Comparison of ENCODE assay signal across 15 mouse cellular contexts in genomic region chr3:101917665-101918064, GRCm38 (mm10). TPM values are rescaled to one million over a fixed set of nuclear protein-coding genes. Genes with fewer than 3 reads are reported as not detected.
DNase-seq lines count a peak whose midpoint lies in the region; ATAC-seq and TF ChIP-seq lines count a peak whose summit lies in the region.
"Had no signal": no experiment of that assay in that cellular context is flagged by ENCODE, and none has a peak within 500 bp of the region (broad histone marks: within the 10 kb centered on the region; RNA-seq: fewer than 3 reads in every experiment).

No protein-coding gene starts in this region.

- H3K4me3 ChIP-seq in layer of hippocampus, adult 2 months, result no peak overlapping the region
- H3K4me3 ChIP-seq in midbrain, embryonic 14.5 days (replicated peaks; ENCODE audit: low read depth, low read length), result no peak overlapping the region
- H3K4me3 ChIP-seq: heart, embryonic 10.5 days; liver, embryonic 13.5 days had no signal

- peak; percentile 35 for ATAC-seq in Patski
- no peak for ATAC-seq in midbrain, embryonic 14.5 days (ENCODE audit: low FRiP score, low TSS enrichment)
- ATAC-seq: forebrain, embryonic 16.5 days had no signal

- H3K4me1 ChIP-seq in midbrain, embryonic 14.5 days (ENCODE audit: control insufficient read depth, insufficient read depth, low read length), result peaks cover 8% of the 10 kb centered on the region
- H3K4me1 ChIP-seq: liver, embryonic 13.5 days had no signal

- no peak for DNase-seq in layer of hippocampus, adult 2 months (ENCODE audit: low spot score in 2 of 2)
- no peak for DNase-seq in layer of hippocampus, adult 9-10 months (ENCODE audit: low spot score)
- peak; percentile 30 for DNase-seq in CD4-positive helper T cell, adult 2 months (ENCODE audit: low read depth, low spot score)
- no peak for DNase-seq in Patski (ENCODE audit: low read depth, low spot score)
- peak; percentile 44 for DNase-seq in midbrain, embryonic 14.5 days
- DNase-seq in gastrocnemius, postnatal 4 days (ENCODE audit: low spot score in 2 of 2), result no peak
- DNase-seq in heart, postnatal 4 days, result no peak
- DNase-seq: adrenal gland, postnatal 25 days; gastrocnemius, postnatal 10 days; layer of hippocampus, adult 9-11 months; left cerebral cortex, postnatal 4 days; liver, embryonic 13.5 days; lung, postnatal 10 days had no signal

- peak overlapping the region; percentile 0; the same call in 1 of the 2 replicates for H3K27ac ChIP-seq in layer of hippocampus, adult 2 months
- peak overlapping the region; percentile 14; the same call in 1 of the 2 replicates for H3K27ac ChIP-seq in midbrain, embryonic 14.5 days (replicated peaks; ENCODE audit: low read depth, low read length)
- H3K27ac ChIP-seq: heart, embryonic 10.5 days; liver, embryonic 13.5 days had no signal

- no peaks in the 10 kb centered on the region for H3K27me3 ChIP-seq in Patski
- no peaks in the 10 kb centered on the region for H3K27me3 ChIP-seq in midbrain, embryonic 14.5 days (ENCODE audit: control insufficient read depth, insufficient read depth, low read length)
- H3K27me3 ChIP-seq: liver, embryonic 13.5 days had no signal

- TF ChIP-seq CTCF in layer of hippocampus, adult 2 months (conservative IDR thresholded peaks at IDR 0.05), result no peak
- no peak for TF ChIP-seq CTCF in Patski (IDR thresholded peaks at IDR 0.05)

- CTCF ChIA-PET in Patski (lab: Charles Lee), result interaction anchor here (1.1 kb wide), 1 partner anchor 14 kb away, joined by 5 read pairs; no protein-coding TSS in a partner anchor

- H3K4me2 ChIP-seq in midbrain, embryonic 14.5 days (ENCODE audit: low read length), result no peak overlapping the region
- H3K4me2 ChIP-seq: liver, embryonic 13.5 days had no signal

- POLR2A ChIA-PET in Patski (lab: Charles Lee), result no interaction called here

- peaks cover 16% of the 10 kb centered on the region for H3K36me3 ChIP-seq in midbrain, embryonic 14.5 days (ENCODE audit: control insufficient read depth, insufficient read depth, low read length)
- H3K36me3 ChIP-seq: liver, embryonic 13.5 days had no signal

- in situ Hi-C loops in Patski (cut with MboI; ENCODE audit: low pct_unique_long_range_greater_than_20kb), result no loop called here

- WGBS in midbrain, embryonic 14.5 days, result 33% methylated on average over 3 of the region's 3 CpGs

- H3K9me3 ChIP-seq in midbrain, embryonic 14.5 days (ENCODE audit: control insufficient read depth, low read length), result no peaks in the 10 kb centered on the region
- H3K9me3 ChIP-seq: heart, embryonic 10.5 days; liver, embryonic 13.5 days had no signal

- H3K9ac ChIP-seq in midbrain, embryonic 14.5 days (replicated peaks; ENCODE audit: low read length), result no peak overlapping the region
- H3K9ac ChIP-seq: liver, embryonic 13.5 days had no signal

RNA-seq across cellular contexts. Expression of gene Slc22a15, which starts 6.6 kb away (rescaled TPM):
- 10 to 100 TPM in 1 of 2 experiments, 1 to 10 TPM in 1; 9.6 to 11.5 TPM for total RNA-seq in layer of hippocampus, adult 2 months (2021)
- 21.9 TPM for polyA plus RNA-seq in Patski (2021)
- 7.9 and 8.8 TPM in 2 replicates for polyA plus RNA-seq in midbrain, embryonic 14.5 days (2014; fragmentation: Nextera tagmentation; extraction: Ambion mirVana)
- 1 to 10 TPM; 4.8 to 5.5 TPM for total RNA-seq in gastrocnemius, postnatal 4 days (2021)
- total RNA-seq in heart, postnatal 4 days (2021), result 1 to 10 TPM; 8.4 to 8.8 TPM

Comparison
In these comparisons a context has a peak if more than half of its experiments do, and no peak if none do; other contexts are left out.
1. DNase-seq: peak in CD4-positive helper T cell, adult 2 months (single experiment) and midbrain, embryonic 14.5 days (single experiment); none in layer of hippocampus, adult 2 months (0 of 2), layer of hippocampus, adult 9-10 months (single experiment), Patski (single experiment), gastrocnemius, postnatal 4 days (0 of 2) and heart, postnatal 4 days (single experiment).